Mouse (Mus musculus) Muller cell, postnatal 12 days (primary cell): Measurements from ENCODE around the gene Magi1.

Experiments used
- DNase-seq: peaks from one replicate; pipeline ENCODE4 v3.0.0-alpha.2; 2015; ENCODE audit errors: inconsistent ontology term

Gene Magi1

DNA sequence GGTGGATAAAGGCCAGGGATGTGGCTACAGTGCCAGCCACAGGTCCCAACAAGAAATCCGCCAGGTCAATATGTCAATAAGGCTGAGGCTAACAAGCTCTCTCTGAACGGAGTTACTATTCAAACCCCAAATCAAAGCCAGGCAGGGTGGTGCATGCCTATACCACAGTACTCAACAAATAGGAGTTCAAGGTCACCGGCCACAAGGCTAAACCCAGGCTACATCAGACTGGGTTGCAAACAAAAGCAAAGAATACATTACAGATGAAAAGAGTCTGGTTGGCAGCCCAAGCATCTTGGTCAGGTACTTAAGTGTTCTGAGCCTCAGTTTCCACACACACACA lies 25.9 kb downstream of the Magi1 start:
- no peak for DNase-seq

DNA sequence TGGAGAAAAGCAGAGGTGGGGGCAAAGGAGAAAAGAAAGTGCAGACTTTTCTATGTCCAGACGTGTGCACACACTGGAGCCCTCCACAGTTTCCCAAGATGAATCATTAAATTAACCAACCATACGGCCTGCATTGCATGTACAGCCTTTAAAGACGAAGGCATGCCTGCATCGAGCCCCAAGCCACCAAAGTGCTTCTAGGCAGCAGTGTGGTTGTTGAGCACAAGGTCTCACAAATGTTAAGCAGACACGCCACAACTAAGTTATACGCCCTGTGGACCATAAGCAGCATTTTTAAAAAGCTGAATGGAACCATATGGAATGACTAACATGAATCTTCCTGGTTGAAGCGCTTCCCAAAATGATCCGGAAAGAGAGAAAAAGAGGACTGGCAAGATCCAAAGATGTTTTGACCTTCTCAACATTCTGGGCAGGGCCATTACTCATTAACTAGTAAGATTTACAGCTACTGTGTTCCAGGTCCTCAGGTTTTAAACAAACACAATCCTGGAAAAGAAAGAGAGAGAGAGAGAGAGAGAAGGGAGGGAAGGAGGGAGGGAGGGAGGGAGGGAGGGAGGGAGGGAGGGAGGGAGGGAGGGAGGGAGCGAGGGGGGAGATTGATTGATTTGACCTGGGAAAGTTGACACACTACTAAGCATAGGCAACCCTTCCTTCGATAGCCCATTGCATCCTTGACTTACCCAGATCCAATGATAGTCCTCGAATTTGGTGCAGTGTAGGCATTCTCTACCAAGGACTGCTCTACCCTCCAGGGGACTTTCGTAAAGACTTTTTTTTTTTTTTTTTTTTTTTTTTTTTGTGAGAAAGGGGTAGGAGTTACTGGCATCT lies 26.5 kb downstream of the Magi1 start:
- no peak for DNase-seq

DNA sequence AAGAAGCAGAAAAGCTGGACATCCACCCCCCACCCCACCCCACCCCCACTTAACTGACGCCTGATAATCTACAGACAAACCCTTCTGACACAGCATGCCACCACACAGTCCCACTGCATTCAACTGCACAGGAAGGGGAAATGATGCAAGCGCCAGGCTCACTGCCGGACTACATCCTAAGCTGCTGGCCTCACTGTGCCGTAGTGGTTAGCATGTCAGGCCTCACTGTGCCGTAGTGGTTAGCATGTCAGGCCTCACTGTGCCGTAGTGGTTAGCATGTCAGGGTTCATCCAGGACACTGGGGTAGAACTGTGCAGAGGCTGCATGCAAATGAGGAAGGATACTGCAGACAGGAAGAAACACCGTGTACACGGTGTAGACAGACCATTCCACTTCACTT lies 29.8 kb downstream of the Magi1 start:
- DNase-seq, result no peak

DNA sequence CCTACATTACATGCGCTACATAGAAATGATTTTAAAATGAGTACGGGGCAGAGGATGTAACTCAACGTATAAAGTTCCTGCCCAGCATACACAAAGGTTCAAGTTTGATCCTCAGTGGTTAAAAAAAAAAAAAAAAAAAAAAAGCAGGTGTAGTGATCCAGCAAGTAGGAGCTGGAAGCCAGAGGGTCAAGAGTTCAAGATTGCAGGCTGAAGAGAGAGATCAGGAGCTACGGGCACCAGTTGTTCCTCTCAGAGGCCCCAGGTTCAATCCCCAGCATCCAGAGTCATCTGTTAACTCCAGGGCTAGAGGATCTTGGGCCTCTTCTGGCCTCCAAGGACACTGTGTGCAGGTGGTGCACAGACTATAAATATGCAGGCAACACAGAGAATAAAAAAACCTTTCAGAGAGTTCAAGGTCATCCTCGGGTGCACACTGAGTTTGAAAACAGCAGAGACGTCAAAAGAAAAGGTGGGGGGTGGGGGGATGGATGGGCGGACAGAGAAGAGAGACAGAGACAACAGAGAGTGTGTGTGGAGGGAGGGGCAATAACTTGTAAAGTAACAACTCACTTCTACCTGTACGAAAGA lies 32.3 kb downstream of the Magi1 start:
- no peak for DNase-seq

DNA sequence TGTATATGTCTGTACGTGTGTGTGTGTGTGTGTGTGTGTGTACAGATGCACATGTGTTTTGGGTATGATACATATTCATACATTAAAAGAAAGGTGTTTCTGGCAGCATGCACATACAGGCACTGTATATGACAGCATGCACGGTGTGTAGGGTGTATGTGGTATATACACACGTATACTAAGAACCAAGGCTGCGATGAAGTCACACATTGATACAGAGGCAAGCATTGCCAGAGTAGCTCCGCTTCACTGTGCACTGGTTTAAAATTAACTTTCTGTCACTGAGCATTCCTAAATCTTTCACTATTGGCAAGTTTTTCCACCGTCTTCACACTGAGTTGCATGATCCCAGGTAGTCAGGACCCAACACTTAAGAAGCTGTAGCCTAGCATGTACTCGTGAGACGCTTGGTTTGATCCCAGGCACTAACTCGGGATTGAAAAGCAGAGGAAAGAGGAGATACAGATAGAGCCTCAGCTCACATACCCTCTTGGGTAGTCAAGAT lies 34.4 kb downstream of the Magi1 start:
- DNase-seq, result no peak

DNA sequence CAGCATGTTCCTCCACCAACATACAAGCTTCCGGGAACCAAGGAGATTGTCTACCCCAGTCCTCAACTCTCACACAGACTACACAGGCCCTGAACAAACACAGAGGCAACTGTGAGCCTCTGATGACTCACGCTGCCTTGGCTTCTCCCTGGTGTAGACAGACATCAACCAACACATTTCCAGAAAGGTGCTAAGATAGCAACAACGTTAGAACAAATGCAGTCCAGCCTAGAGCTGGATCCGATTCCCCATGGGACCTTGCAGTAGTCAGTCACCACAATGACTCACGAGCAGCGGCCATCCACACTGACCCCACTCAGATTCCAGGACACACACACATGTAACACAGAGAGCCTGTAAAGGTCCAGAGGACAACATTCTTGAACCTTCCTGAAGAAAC lies 42.5 kb downstream of the Magi1 start:
- no peak for DNase-seq

DNA sequence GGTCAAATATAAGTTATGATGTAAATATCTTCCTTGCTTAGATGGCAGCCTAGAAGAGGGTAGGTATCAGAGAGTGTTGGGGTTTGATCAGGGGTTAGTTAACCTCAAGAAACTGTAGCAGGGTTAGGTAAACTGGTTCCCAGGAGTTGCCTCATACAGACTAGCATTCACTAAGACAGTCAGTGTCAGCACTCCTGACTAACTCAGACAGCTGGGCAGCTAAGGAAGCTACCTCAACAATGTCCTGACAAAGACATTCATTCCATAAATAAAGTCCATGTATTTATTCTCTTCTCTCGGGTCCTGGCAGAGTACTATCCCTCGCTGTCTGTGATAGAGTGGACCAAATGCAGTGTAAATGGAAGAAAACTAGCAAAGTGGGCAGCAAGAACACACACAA lies 45.1 kb downstream of the Magi1 start:
- no peak for DNase-seq

DNA sequence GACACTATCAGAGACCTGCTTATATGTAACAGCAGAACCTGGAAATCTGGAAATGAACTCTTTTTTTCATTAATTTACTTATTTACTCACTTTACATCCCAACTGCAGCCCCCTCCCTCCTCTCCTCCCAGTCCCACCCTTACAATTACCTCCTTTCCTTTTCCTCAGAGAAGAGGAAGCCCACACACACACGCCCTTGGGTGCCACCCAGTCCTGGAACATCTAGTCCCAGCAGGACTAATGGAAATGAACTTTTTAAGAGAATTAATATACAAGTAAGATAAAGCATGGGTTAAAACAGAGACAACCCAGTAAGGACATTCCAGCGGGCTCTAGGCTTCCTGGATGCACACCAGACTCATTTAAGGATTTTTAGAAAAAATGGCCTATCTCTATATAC lies 46.8 kb downstream of the Magi1 start:
- no peak for DNase-seq

DNA sequence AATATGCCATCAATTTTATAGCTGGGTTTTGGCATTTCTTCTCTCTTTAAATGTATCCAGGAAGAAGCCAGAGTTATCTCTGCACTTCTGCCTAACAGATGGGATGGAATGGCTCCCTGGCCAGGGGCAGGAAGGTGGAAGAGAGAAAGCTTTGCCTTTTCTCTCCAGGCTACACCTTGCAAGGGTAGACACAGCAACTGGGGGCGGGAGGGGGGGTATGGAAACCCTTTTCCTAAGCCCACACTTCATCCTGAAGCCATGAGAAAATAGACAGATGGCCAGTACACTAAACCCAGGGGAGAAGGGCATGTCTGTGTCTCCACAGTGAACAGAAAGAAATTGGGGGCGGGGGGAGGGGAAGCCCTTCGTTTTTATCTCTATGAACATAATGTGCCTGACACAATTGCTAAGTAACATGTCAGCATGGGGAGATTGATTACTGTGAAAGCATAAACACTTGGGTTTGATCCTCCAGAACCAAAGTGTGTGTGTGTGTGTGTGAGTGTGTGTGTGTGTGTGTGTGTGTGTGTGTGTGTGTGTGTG lies 51.4 kb downstream of the Magi1 start:
- DNase-seq, result no peak

DNA sequence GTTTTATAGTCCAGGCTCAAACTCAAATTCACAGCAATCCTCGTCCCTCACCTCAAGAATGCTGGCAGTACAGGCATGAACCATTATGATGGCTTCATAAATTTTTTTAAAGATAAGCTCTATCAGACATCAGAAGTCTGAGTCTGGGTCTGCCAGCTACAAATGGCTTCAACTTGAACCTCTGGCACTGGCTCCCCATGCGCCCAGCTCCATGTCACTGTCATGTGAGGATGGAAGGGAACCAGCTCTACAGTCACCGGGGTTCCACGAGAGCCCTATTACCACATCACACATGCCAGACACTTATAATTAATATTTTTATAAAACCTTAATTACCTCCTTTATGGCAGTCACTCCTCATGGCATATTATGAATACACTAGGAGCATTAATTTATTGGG lies 51.9 kb downstream of the Magi1 start:
- no peak for DNase-seq

DNA sequence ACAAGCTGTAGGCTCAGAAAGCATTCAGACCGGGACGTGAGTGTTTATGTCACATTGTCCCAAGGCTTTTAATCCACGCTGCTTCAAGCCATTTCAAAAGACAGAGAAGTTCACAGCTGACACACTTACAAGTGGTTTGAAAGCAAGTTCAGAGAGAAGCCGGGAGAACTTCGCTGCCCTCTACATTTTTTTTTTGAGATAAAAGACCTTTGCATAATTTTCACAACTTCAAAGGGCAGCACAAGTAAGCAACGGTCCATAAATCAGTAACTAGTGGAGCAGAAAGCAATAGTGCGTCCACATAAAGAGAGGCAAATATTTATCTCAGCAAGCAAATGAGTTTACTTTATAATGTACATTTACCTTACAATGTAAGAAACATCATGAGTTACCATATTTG lies 52.4 kb downstream of the Magi1 start:
- DNase-seq, result no peak

DNA sequence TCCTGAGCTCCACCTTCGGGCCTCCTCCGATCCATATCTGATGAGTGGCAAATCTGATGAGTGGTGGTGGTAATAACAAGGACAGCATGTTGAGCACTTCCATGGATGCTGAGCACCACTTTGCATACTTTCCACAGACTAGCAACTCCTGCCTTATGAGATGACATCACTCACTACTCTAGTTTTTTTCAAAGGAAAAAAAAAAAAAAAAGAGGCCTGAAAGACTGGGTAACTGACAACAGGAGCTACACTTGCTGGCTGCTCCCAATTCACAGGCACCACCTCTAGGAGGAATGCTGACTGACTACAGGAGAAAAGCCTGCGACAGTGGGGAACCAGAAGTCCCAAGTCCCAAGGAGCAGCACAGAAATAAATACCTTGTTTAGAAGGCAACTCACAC lies 52.8 kb downstream of the Magi1 start:
- DNase-seq, result no peak

DNA sequence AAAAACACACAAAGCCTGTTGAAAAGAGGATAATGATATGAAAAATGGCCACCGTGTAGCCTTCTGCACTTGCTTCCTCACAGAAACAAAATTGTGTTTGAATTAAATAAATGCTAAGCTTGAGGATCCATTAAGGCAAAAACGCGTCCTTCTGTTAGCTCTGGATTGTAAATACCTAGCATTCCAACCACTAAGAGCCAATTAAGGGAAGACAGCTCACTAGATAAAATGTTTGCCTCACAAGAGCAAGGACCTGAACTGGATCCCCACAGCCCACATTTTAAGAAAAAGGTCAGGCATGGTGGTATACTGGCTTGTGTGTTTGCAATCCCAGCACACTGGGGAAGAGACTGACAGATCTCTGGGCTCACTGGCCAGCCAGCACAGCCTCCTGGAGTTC lies 53.6 kb downstream of the Magi1 start:
- peak; percentile 61 for DNase-seq

DNA sequence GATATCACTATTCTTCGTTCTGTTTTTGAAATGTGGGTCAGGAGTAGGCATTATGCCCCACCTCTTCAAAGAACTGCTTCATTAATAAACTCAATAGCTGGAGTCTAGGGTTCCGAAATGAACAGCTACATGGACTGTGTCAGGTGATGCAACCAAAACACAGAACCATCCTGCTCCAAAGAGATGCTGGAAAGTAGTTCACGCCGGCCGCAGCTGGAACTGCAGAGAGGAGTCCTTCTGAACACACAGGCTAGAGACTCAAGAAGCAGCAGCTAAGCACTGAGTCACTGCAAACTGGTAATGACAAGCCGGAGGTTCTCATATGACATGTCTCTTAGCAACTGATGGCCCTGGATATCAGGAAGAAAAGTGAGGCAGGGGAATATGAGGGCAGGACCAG lies 57.5 kb downstream of the Magi1 start:
- no peak for DNase-seq

DNA sequence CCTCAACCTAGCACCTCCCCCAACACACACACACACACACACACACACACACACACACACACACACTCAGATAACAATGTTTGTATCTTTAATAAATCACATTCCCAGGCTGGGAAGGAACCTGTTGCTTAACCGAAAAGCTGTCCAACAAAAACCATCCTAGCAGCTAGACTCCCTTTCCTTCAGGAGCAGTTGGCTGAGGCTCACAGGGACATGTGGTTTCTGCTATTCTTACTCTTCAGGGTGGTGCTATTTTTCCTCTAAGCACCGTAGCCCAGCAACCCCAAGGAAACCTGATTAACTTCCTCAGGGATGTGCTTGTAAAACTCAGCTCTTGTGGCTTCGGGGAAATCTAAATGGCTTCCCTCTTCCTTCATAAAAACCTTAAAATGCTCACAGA lies 57.9 kb downstream of the Magi1 start:
- DNase-seq, result no peak

DNA sequence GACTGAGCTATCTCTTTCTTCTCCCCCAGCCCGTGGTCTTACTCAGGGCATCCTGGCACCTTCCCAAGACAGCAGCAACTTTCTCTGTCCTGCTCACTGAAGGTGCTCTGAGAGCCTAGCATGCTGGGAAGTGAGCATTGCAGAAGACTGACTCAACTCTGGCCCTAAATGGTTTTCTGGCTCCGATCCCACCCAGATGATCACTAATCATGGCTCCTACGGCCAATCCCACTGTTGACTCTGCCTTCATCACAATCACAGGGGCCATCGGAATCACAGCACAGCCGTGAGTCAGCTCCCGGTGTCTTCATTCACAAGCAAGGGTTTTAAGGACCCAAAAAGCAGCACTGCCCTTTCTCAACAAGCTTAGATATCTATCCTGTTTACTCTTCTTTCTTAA lies 58.6 kb downstream of the Magi1 start:
- peak; percentile 89 for DNase-seq

DNA sequence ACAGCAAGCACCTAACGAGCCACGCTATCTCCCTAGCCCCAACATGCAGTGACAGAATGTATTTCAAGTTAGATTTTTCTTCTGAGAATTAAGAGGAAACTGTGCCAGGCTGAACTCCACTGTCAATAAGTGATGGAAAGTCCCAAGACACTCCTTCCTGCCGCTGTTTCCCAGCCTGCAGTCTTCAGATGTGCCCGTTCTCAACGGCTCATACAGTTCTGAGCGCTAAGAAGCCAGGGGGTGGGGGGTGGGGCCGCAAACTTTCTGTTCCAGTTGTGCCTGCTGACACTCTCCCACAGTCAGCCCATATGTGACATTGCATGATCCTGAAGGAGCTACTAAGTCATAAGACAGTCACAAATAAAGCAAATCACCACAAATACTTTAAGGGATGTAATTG lies 61.5 kb downstream of the Magi1 start:
- no peak for DNase-seq

DNA sequence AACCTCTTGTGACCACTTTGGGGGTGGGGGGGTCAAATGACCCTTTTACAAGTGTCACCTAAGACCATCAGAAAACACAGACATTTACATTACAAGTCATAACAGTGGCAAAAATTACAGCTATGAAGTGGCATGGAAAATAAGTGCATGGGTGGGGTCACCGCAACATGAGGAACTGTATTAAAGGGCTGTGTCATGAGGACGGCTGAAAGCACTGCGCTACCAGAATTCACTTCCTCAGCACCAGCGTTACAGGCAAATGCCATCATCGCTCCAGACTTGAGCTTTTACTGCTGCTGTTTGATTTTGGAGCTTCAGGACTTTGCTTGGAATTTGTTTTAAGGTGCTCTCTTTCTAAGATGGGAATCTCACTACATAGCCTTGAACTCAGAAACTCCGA lies 62.0 kb downstream of the Magi1 start:
- DNase-seq, result no peak

DNA sequence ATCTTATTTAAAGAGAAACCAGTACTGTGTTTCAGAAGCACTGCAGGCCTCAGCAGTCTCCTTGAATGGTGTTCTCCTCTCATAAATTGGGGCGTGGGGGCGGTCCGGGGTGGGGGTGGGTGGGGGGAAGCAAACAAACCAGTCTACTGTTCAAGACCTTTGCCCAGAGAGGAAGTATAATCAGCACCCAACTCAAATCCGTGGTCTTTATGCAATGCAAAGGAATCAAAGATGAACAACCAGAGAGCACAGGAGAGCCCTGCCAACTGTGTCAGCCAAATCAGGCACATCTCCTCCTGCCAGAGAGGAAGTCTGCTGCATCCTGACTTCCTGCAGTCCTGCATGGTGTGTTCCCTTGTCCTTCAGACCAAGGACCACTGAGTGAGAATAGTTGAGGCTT lies 65.6 kb downstream of the Magi1 start:
- no peak for DNase-seq

DNA sequence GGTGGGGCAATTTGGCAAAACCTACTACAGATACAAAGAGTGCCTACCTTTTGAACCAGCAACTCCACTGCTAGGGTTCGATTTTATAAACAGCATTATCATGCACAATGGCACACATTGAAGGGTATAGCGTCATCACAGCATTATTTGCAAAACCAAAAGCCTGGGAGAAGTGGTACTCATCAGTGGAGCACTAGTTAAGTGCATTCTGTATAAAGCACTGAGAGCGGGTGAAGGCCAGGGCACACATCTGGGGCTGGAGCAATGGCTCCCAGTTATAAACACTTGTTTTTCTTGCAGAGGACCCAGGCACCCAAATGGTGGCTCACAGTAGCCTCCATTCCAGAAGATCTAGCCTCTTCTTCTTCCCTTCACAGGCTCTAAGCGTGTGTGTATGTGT lies 67.9 kb downstream of the Magi1 start:
- DNase-seq, result no peak

DNA sequence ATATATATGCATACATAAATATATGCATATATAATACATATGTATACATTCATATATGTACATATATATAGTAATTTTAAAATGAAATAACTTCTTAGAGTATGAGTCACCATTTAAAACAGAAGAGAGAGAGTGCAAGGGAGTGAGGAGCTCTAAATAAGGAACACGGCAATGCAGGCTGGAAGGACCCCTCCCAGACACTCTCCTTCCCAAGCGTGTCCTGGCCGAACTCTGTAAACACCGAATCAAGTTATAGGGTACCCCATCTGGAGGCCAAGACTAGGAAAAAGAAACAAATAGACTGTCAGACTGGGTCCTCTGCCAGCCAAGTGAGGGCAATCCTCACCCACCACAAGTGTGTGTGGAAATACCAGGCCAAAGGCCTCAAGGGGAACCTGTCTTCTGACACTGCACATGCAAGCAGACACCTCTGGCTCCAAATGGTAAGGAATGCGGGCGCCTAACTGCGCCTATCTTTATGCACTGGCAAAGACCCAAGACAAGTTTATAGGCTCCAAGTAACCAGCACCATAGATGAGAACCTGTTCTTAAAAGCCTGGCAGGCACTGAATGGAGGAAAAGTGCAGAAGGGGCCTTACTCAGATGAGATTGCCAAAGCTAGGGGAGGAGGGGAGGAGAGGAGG lies 68.7 kb downstream of the Magi1 start:
- DNase-seq, result no peak

DNA sequence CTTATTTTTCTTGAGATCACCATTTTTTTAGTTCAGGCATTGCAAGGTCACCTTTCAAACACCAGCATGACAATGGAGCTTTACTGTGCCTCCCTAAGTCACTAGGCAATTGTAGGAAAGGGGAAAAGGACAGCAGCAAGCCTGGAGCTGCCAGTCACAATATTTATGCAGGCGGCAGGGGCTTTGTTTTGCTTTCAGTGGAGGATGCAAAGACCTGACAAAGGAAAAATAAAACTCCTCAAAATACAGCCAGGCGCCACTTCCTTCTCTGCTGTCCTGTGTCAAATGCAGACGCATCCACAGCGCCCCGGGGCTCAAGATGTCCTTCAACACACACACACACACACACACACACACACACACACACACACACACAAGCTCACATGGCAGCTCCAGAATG lies 77.8 kb downstream of the Magi1 start:
- DNase-seq, result no peak

DNA sequence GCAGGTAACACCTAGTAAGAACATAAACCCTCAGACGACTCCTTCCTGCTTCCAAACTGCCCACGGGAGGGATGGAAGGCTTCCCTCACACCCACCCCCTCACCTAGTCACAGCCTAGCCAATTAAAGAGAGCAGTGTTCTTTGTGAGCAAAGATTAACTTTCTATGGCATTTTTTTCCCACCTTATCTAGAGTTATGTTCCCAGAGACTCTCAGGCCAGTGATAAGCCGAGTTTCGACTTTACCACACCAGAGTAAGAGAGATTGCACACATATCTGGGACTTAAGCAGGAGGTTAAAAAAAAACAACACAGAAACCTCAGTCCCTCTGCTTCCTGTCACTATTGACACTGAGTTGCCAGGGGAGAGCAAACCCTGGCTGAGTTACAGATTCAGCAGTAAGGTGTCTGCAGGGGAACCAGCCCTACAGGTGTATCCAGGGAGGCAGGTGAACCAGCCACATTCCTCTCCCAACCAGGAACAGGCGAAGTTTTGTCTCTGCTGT lies 80.0 kb downstream of the Magi1 start:
- DNase-seq, result no peak
